Mouse (Mus musculus) liver, embryonic 11.5 days (tissue): ENCODE results near the gene Gpr162. TPM values are rescaled to one million over a fixed set of nuclear protein-coding genes. Genes with fewer than 3 reads are reported as not detected.
A peak's percentile ranks its signal among the peaks of the same experiment; 100 is the strongest.
"Not testable (repeated sequence)": the region's sequence is repeated elsewhere in the genome, so short reads cannot be mapped to it uniquely, and the experiment has no call there.

ENCODE experiments used
- ATAC-seq: fragments of 200-750 bp; cut with Nextera tagmentation; replicated peaks from 2 replicates; pipeline ENCODE4 v1.8.0; 2017; ENCODE audit warnings: moderate number of reproducible peaks, mild to moderate bottlenecking, moderate TSS enrichment, moderate library complexity; ENCODE audit not compliant: low FRiP score
- DNase-seq: peaks from one replicate; pipeline ENCODE4 v3.0.0-alpha.2; 2017; ENCODE audit warnings: low spot score
- H3K27ac ChIP-seq: fragments of 300-500 bp; sonication (generic); 2 replicates; pipeline ENCODE4 v1.5.1; 2014; ENCODE audit warnings: mild to moderate bottlenecking, low read depth, low read length, control low read depth
- H3K27me3 ChIP-seq: fragments of 300-500 bp; sonication (generic); replicated peaks from 2 replicates; pipeline ENCODE4 v1.6.1; 2014; ENCODE audit warnings: low read length, mixed read lengths; ENCODE audit not compliant: control insufficient read depth, insufficient read depth
- H3K36me3 ChIP-seq: fragments of 300-500 bp; sonication (generic); 2 replicates; pipeline ENCODE4 v1.6.1; 2014; ENCODE audit warnings: mild to moderate bottlenecking, low read length, moderate library complexity, mixed read lengths; ENCODE audit not compliant: control insufficient read depth, insufficient read depth
- H3K4me1 ChIP-seq: fragments of 300-500 bp; sonication (generic); replicated peaks from 2 replicates; pipeline ENCODE4 v1.6.1; 2014; ENCODE audit warnings: low read length, mixed read lengths; ENCODE audit not compliant: control insufficient read depth, insufficient read depth
- H3K4me2 ChIP-seq: fragments of 300-500 bp; sonication (generic); 2 replicates; pipeline ENCODE4 v1.6.1; 2014; ENCODE audit warnings: mild to moderate bottlenecking, control low read depth, moderate library complexity
- H3K4me3 ChIP-seq: fragments of 300-500 bp; sonication (generic); 2 replicates; pipeline ENCODE4 v1.5.1; 2014; ENCODE audit warnings: low read depth, low read length, control low read depth
- H3K9ac ChIP-seq: fragments of 300-500 bp; sonication (generic); 2 replicates; pipeline ENCODE4 v1.6.1; 2014; ENCODE audit warnings: low read depth, low read length, control low read depth
- H3K9me3 ChIP-seq: fragments of 300-500 bp; sonication (generic); 2 replicates; pipeline ENCODE4 v1.6.1; 2016; ENCODE audit warnings: low read length, inconsistent platforms, mixed read lengths; ENCODE audit not compliant: control insufficient read depth
- WGBS: fragments of 180-500 bp; shearing (Covaris S2); extraction: QIAGEN DNeasy Blood & Tissue Kit; methylation state at CpG from one replicate; pipeline ENCODE4 v1.1.7; 2014; 5-methylcytosine and 5-hydroxymethylcytosine counted together
- polyA plus RNA-seq: library from polyadenylated mRNA; unstranded; fragments of >200 nt; fragmentation: Nextera tagmentation; extraction: Ambion mirVana; gene quantifications from 2 replicates; pipeline ENCODE4 v1.2.1, GENCODE M21; 2014

The Gpr162 gene
- polyA plus RNA-seq, 1 experiment from 2014 or later = 0.32 TPM

GRCm38 (mm10) chr6:124903580-124904151 lies 39.9 kb upstream of the Gpr162 start:
- ATAC-seq = peak; percentile 89
- H3K36me3 ChIP-seq = no peaks in the 10 kb centered on the region
- peak overlapping the region; percentile 98 for H3K4me2 ChIP-seq
- DNase-seq = peak; percentile 94
- WGBS = under 1% methylated on average over 23 of the region's 23 CpGs
- H3K4me1 ChIP-seq = peaks cover 5% of the 10 kb centered on the region; the same call in 1 of the 2 replicates
- peak overlapping the region; percentile 86 for H3K27ac ChIP-seq
- peaks cover 5% of the 10 kb centered on the region for H3K27me3 ChIP-seq
- no peaks in the 10 kb centered on the region for H3K9me3 ChIP-seq
- H3K9ac ChIP-seq = peak overlapping the region; percentile 78
- H3K4me3 ChIP-seq = peak overlapping the region; percentile 70

GRCm38 (mm10) chr6:124901851-124902250 lies 38.1 kb upstream of the Gpr162 start:
- Histone ChIP-seq H3K9ac (no peak overlapping the region), H3K27me3 (no peaks in the 10 kb centered on the region), H3K27ac (no peak overlapping the region), H3K9me3 (no peaks in the 10 kb centered on the region), H3K4me1 (peaks cover 5% of the 10 kb centered on the region; the same call in 1 of the 2 replicates), H3K36me3 (no peaks in the 10 kb centered on the region), H3K4me3 (no peak overlapping the region), H3K4me2 (no peak overlapping the region)
- ATAC-seq (no peak), DNase-seq (no peak)

GRCm38 (mm10) chr6:124900801-124901480 lies 37.2 kb upstream of the Gpr162 start:
- Histone ChIP-seq H3K9ac (no peak overlapping the region), H3K27ac (no peak overlapping the region)
- WGBS = 34% methylated on average over 10 of the region's 10 CpGs

GRCm38 (mm10) chr6:124900056-124900800 lies 36.4 kb upstream of the Gpr162 start:
- Histone ChIP-seq H3K4me2 (no peak overlapping the region), H3K27ac (no peak overlapping the region), H3K9me3 (no peaks in the 10 kb centered on the region), H3K4me3 (no peak overlapping the region), H3K9ac (no peak overlapping the region), H3K36me3 (no peaks in the 10 kb centered on the region), H3K4me1 (peaks cover 5% of the 10 kb centered on the region; the same call in 1 of the 2 replicates), H3K27me3 (no peaks in the 10 kb centered on the region)
- DNase-seq = no peak
- ATAC-seq = no peak
- WGBS = 77% methylated on average over 8 of the region's 8 CpGs

More at GRCm38 (mm10) chr6:124900801-124901480, 37.2 kb upstream of the Gpr162 start:
- no peaks in the 10 kb centered on the region for H3K27me3 ChIP-seq
- no peak overlapping the region for H3K4me2 ChIP-seq
- H3K4me1 ChIP-seq = peaks cover 5% of the 10 kb centered on the region; the same call in 1 of the 2 replicates
- no peak for DNase-seq
- no peak overlapping the region for H3K4me3 ChIP-seq
- no peak for ATAC-seq
- no peaks in the 10 kb centered on the region for H3K9me3 ChIP-seq
- H3K36me3 ChIP-seq = no peaks in the 10 kb centered on the region

GRCm38 (mm10) chr6:124898359-124898758 lies 34.6 kb upstream of the Gpr162 start:
- no peak overlapping the region for H3K27ac ChIP-seq
- H3K4me2 ChIP-seq = no peak overlapping the region
- 30% methylated on average over 3 of the region's 3 CpGs for WGBS
- no peaks in the 10 kb centered on the region for H3K4me1 ChIP-seq
- H3K4me3 ChIP-seq = no peak overlapping the region
- no peaks in the 10 kb centered on the region for H3K9me3 ChIP-seq
- no peaks in the 10 kb centered on the region for H3K36me3 ChIP-seq
- ATAC-seq (no peak), DNase-seq (no peak)
- H3K27me3 ChIP-seq = no peaks in the 10 kb centered on the region
- H3K9ac ChIP-seq = no peak overlapping the region

GRCm38 (mm10) chr6:124894113-124894512 lies 30.3 kb upstream of the Gpr162 start:
- DNase-seq, H3K4me1 ChIP-seq, H3K4me3 ChIP-seq, ATAC-seq, H3K4me2 ChIP-seq, H3K9ac ChIP-seq, H3K27ac ChIP-seq, H3K27me3 ChIP-seq, H3K36me3 ChIP-seq, H3K9me3 ChIP-seq: not testable (repeated sequence)
- 77% methylated on average over 2 of the region's 2 CpGs for WGBS

- WGBS = 61% methylated on average over 6 of the region's 6 CpGs
- Histone ChIP-seq H3K36me3 (no peaks in the 10 kb centered on the region), H3K4me2 (no peak overlapping the region), H3K27me3 (no peaks in the 10 kb centered on the region), H3K9me3 (no peaks in the 10 kb centered on the region), H3K27ac (no peak overlapping the region), H3K4me1 (no peaks in the 10 kb centered on the region), H3K4me3 (no peak overlapping the region), H3K9ac (no peak overlapping the region)
- no peak for ATAC-seq
- no peak for DNase-seq
Observed at GRCm38 (mm10) chr6:124890997-124891396, 27.2 kb upstream of the Gpr162 start.

GRCm38 (mm10) chr6:124888555-124889125 lies 24.9 kb upstream of the Gpr162 start:
- H3K4me1 ChIP-seq = no peaks in the 10 kb centered on the region
- no peaks in the 10 kb centered on the region for H3K36me3 ChIP-seq
- no peak overlapping the region for H3K4me3 ChIP-seq
- H3K27ac ChIP-seq = no peak overlapping the region
- WGBS = 88% methylated on average over 6 of the region's 6 CpGs
- ATAC-seq (no peak), DNase-seq (no peak)
- no peak overlapping the region for H3K9ac ChIP-seq
- no peaks in the 10 kb centered on the region for H3K9me3 ChIP-seq
- H3K27me3 ChIP-seq = no peaks in the 10 kb centered on the region
- no peak overlapping the region for H3K4me2 ChIP-seq
